Mouse (Mus musculus) small intestine, adult 2 months (tissue): Measurements from ENCODE around the gene Snrnp35. TPM values are rescaled to one million over a fixed set of nuclear protein-coding genes. Genes with fewer than 3 reads are reported as not detected.
"Not testable (repeated sequence)": the region's sequence is repeated elsewhere in the genome, so short reads cannot be mapped to it uniquely, and the experiment has no call there.

Experiments
- H3K27ac ChIP-seq: fragments of 200-500 bp; 2 replicates; pipeline ENCODE4 v1.5.1; 2012; ENCODE audit warnings: low read depth, low read length, control low read depth, inconsistent platforms; ENCODE audit not compliant: insufficient read depth
- H3K27me3 ChIP-seq: fragments of 200-500 bp; 2 replicates; pipeline ENCODE4 v1.6.1; 2012; ENCODE audit warnings: mild to moderate bottlenecking, moderate library complexity, low read length, inconsistent platforms; ENCODE audit not compliant: control insufficient read depth, insufficient read depth
- H3K36me3 ChIP-seq: fragments of 200-500 bp; 2 replicates; pipeline ENCODE4 v1.6.1; 2012; ENCODE audit warnings: mild to moderate bottlenecking, low read length, control low read depth, inconsistent platforms; ENCODE audit not compliant: control insufficient read depth, insufficient read depth
- H3K4me1 ChIP-seq: fragments of 200-500 bp; 2 replicates; pipeline ENCODE4 v1.6.1; 2012; ENCODE audit warnings: low read length, inconsistent platforms, mixed read lengths; ENCODE audit not compliant: control insufficient read depth, insufficient read depth, insufficient read length
- H3K4me3 ChIP-seq: fragments of 200-500 bp; 2 replicates; pipeline ENCODE4 v1.5.1; 2012; ENCODE audit warnings: low read depth, mild to moderate bottlenecking, control low read depth, inconsistent platforms, low read length, moderate library complexity
- CTCF ChIP-seq: fragments of 200-500 bp; IDR thresholded peaks from 2 replicates; pipeline ENCODE4 v1.5.1; 2012; ENCODE audit warnings: low read depth, mild to moderate bottlenecking, control low read depth, inconsistent platforms, low read length, moderate library complexity, mixed read lengths; ENCODE audit not compliant: insufficient replicate concordance, insufficient read length; ENCODE audit errors: extremely low read depth
- POLR2A ChIP-seq: fragments of 200-500 bp; IDR thresholded peaks from 2 replicates; pipeline ENCODE4 v1.6.1; 2012; ENCODE audit warnings: low read depth, mild to moderate bottlenecking, control low read depth, inconsistent platforms, low read length, moderate library complexity
- WGBS: fragments of 180-500 bp; shearing (Covaris S2); methylation state at CpG from one replicate; pipeline ENCODE4 v1.1.7; 2018; 5-methylcytosine and 5-hydroxymethylcytosine counted together
- polyA plus RNA-seq: library from polyadenylated mRNA; depleted of rRNA; stranded (reverse); fragments of >200 nt; gene quantifications from 2 replicates; pipeline ENCODE4 v1.2.3, GENCODE M21; 2012

Snrnp35 gene
- polyA plus RNA-seq, 1 experiment = 1.8 TPM

- no peak overlapping the region for H3K27ac ChIP-seq
- no peaks in the 10 kb centered on the region for H3K27me3 ChIP-seq
- TF ChIP-seq CTCF (no peak), POLR2A (no peak)
- WGBS = 85% methylated on average over 4 of the region's 4 CpGs
- 0 out of 2 replicates have a peak, but pooled peaks cover 2% of the 10 kb centered on the region for H3K36me3 ChIP-seq
- no peak overlapping the region for H3K4me3 ChIP-seq
- H3K4me1 ChIP-seq = peaks cover 3% of the 10 kb centered on the region; the same call in 1 of the 2 replicates
Measured at GRCm38 (mm10) chr5:124491732-124492131, 8.8 kb downstream of the Snrnp35 start.

DNA sequence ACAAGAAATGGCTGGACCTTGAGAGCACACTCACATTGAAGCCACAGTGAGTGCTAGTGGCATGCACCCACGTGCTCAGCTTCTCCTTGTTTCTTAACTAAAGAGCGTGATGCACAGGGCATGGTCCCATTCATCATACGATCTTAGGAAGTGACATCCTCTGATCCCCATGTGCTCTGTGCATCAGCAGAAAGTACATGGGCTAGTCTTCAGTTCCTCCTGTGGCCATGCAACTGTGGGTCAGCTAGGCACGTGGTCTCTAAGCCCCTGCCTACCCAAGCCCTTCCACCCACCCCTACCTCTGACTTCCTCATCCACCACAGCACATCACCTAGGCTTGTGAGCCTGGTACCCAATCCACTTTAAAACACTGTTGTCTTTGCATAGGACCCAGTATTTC, 9.7 kb downstream of the Snrnp35 start:
- H3K27me3 ChIP-seq = no peaks in the 10 kb centered on the region
- H3K27ac ChIP-seq = no peak overlapping the region
- H3K36me3 ChIP-seq = 0 out of 2 replicates have a peak, but pooled peaks cover 2% of the 10 kb centered on the region
- 83% methylated on average over 4 of the region's 4 CpGs for WGBS
- H3K4me1 ChIP-seq = peaks cover 3% of the 10 kb centered on the region; the same call in 1 of the 2 replicates
- H3K4me3 ChIP-seq = no peak overlapping the region
- TF ChIP-seq CTCF (no peak), POLR2A (no peak)

GRCm38 (mm10) chr5:124493455-124493854, 10.5 kb downstream of the Snrnp35 start:
- WGBS = 78% methylated on average over 11 of the region's 11 CpGs
- Histone ChIP-seq H3K4me3 (no peak overlapping the region), H3K27me3 (no peaks in the 10 kb centered on the region), H3K27ac (no peak overlapping the region), H3K36me3 (0 out of 2 replicates have a peak, but pooled peaks cover 2% of the 10 kb centered on the region), H3K4me1 (peaks cover 3% of the 10 kb centered on the region; the same call in 1 of the 2 replicates)
- TF ChIP-seq POLR2A (no peak), CTCF (no peak)

GRCm38 (mm10) chr5:124495547-124495946, 12.6 kb downstream of the Snrnp35 start:
- no peak overlapping the region for H3K27ac ChIP-seq
- no peaks in the 10 kb centered on the region for H3K36me3 ChIP-seq
- TF ChIP-seq POLR2A = no peak
- no peak for TF ChIP-seq CTCF
- H3K4me1 ChIP-seq = peaks cover 3% of the 10 kb centered on the region
- H3K4me3 ChIP-seq = no peak overlapping the region
- 54% methylated on average over 7 of the region's 7 CpGs for WGBS
- H3K27me3 ChIP-seq = no peaks in the 10 kb centered on the region

DNA sequence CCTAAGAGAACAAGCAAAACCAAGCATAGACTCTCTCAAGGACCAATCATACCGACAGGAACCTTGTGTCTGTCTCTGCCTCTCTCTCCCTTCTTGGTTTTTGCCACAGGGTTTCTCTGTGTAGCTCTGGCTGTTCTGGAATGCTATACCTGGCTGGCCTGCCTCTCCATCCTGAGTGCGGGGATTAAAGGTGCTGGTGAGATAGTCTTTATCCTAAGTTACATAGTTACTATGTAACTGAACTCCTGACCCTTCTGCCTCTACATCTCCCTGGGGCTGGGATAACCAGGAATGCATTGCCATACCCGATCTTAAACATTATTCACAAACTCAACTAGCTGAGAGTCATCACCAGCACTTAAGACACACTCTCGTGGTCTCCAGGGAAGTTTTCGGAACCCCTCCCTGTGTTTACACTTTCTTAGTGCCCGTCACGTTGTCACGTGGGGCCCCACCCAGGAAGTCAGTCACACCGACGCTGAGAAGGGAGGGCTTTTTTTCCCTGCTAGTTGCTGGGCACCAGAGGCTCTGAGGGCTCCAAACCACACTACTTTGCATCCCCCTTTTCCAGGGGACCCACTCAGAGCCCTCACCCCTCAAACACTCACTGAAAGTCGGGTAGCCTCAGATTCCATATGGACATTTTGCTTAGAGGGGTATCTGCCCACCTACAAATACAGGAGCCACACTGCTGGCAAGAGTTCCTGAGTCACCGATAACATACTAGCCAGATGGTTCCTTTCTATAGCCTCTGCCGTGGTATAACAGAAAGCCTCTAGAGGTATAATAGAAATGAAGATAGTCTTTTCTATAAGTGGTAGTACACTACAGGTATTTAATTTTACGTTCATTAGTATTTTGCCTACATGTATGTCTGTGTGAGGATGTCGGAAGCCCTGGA, 13.9 kb downstream of the Snrnp35 start:
- TF ChIP-seq POLR2A (no peak), CTCF (no peak)
- no peaks in the 10 kb centered on the region for H3K36me3 ChIP-seq
- peaks cover 3% of the 10 kb centered on the region for H3K4me1 ChIP-seq
- peak overlapping the region; percentile 34 for H3K4me3 ChIP-seq
- no peaks in the 10 kb centered on the region for H3K27me3 ChIP-seq
- no peak overlapping the region for H3K27ac ChIP-seq
- 25% methylated on average over 15 of the region's 15 CpGs for WGBS

DNA sequence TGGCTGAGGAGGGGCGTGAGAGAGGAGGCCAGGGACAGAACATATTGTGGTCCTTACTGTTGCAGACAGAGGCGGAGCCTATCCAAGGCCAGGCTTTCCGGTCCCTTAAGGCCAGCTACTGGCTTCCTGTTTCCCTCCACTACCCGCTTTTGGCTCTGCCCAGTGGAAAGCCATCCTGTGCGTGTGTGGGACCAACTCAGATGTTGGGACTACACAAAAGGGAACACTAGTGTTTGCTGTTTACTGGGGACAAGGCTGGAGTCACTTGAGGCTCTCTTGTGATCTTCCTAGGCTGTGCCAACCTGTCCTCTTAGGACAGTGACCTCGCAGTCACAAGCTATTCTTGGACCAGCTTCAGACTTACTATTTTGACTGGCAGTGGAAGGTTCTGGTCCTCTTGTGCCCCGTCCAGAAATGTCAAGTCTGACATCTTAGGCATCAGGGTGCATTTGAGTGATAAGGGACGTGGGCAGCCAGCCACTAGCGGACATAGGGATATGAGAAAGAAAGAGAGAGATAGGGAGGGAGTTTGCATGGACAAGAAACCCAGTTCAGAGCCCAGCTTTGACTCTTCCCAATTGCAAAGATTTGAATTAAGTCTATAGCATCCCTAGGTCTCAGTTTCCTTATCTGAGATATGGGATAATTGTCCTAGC, 15.4 kb downstream of the Snrnp35 start:
- WGBS = 62% methylated on average over 9 of the region's 9 CpGs
- Histone ChIP-seq H3K4me1 (peaks cover 3% of the 10 kb centered on the region), H3K27ac (peak overlapping the region; percentile 8; the same call in 1 of the 2 replicates)

GRCm38 (mm10) chr5:124499001-124499400, 16.1 kb downstream of the Snrnp35 start:
- Histone ChIP-seq H3K36me3 (no peaks in the 10 kb centered on the region), H3K4me3 (no peak overlapping the region), H3K4me1 (peaks cover 3% of the 10 kb centered on the region), H3K27me3 (no peaks in the 10 kb centered on the region), H3K27ac (no peak overlapping the region)
- 32% methylated on average over 5 of the region's 5 CpGs for WGBS
- TF ChIP-seq POLR2A (no peak), CTCF (no peak)

More for the DNA sequence above, 15.4 kb downstream of the Snrnp35 start:
- Histone ChIP-seq H3K4me3 (no peak overlapping the region), H3K27me3 (no peaks in the 10 kb centered on the region), H3K36me3 (no peaks in the 10 kb centered on the region)
- TF ChIP-seq POLR2A (no peak), CTCF (no peak)

DNA sequence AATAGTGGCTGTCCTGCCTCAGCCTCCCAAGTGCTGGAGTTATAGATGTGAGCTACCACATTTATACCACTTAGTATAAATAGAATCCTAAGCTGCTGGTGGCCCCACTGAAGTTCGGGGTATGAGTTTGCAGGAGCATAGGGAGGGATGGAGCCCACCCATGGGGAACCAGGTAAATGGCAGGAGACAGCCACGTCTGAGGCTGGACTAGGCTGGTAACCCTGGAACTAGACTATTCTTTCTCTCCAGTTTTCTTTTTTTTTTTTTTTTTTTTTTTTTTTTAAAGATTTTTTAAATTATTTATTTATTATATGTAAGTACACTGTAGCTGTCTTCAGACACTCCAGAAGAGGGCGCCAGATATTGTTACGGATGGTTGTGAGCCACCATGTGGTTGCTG, 17.1 kb downstream of the Snrnp35 start:
- not testable (repeated sequence) for H3K27me3 ChIP-seq, H3K36me3 ChIP-seq, H3K4me3 ChIP-seq, H3K4me1 ChIP-seq, H3K27ac ChIP-seq
- 73% methylated on average over 4 of the region's 4 CpGs for WGBS
